Mouse (Mus musculus) heart, embryonic 11.5 days (tissue): ENCODE measurements around the gene Card11. TPM values are rescaled to one million over a fixed set of nuclear protein-coding genes. Genes with fewer than 3 reads are reported as not detected.
A peak's percentile ranks its signal among the peaks of the same experiment; 100 is the strongest.

Source experiments
- ATAC-seq: fragments of 200-750 bp; cut with Nextera tagmentation; replicated peaks from 2 replicates; pipeline ENCODE4 v1.8.0; 2017; ENCODE audit warnings: moderate library complexity; ENCODE audit not compliant: insufficient number of reproducible peaks, low FRiP score, low TSS enrichment
- H3K27ac ChIP-seq: fragments of 300-500 bp; sonication (generic); 2 replicates; pipeline ENCODE4 v1.5.1; 2014; ENCODE audit warnings: mild to moderate bottlenecking, low read depth, low read length
- H3K27me3 ChIP-seq: fragments of 300-500 bp; sonication (generic); 2 replicates; pipeline ENCODE4 v1.6.1; 2014; ENCODE audit warnings: mild to moderate bottlenecking, low read length, mixed read lengths; ENCODE audit not compliant: control insufficient read depth, insufficient read depth
- H3K36me3 ChIP-seq: fragments of 300-500 bp; sonication (generic); 2 replicates; pipeline ENCODE4 v1.6.1; 2014; ENCODE audit warnings: mild to moderate bottlenecking, low read length, moderate library complexity, mixed read lengths; ENCODE audit not compliant: control insufficient read depth, insufficient read depth
- H3K4me1 ChIP-seq: fragments of 300-500 bp; sonication (generic); 2 replicates; pipeline ENCODE4 v1.6.1; 2014; ENCODE audit warnings: low read length; ENCODE audit not compliant: control insufficient read depth, insufficient read depth
- H3K4me2 ChIP-seq: fragments of 300-500 bp; sonication (generic); 2 replicates; pipeline ENCODE4 v1.6.1; 2014; ENCODE audit warnings: mild to moderate bottlenecking, moderate library complexity
- H3K4me3 ChIP-seq: fragments of 300-500 bp; sonication (generic); 2 replicates; pipeline ENCODE4 v1.5.1; 2014; ENCODE audit warnings: low read depth, low read length
- H3K9ac ChIP-seq: fragments of 300-500 bp; sonication (generic); 2 replicates; pipeline ENCODE4 v1.6.1; 2014; ENCODE audit warnings: mild to moderate bottlenecking, low read depth, low read length, moderate library complexity
- H3K9me3 ChIP-seq: fragments of 300-500 bp; sonication (generic); replicated peaks from 2 replicates; pipeline ENCODE4 v1.6.1; 2016; ENCODE audit warnings: low read length; ENCODE audit not compliant: control insufficient read depth
- WGBS: fragments of 180-500 bp; shearing (Covaris S2); extraction: QIAGEN DNeasy Blood & Tissue Kit; methylation state at CpG from one replicate; pipeline ENCODE4 v1.1.7; 2014; ENCODE audit not compliant: insufficient replicate concordance; 5-methylcytosine and 5-hydroxymethylcytosine counted together
- polyA plus RNA-seq: library from polyadenylated mRNA; unstranded; fragments of >200 nt; fragmentation: Nextera tagmentation; extraction: Ambion mirVana; gene quantifications from 2 replicates; pipeline ENCODE4 v1.2.1, GENCODE M21; 2014

The Card11 gene
- polyA plus RNA-seq, 1 experiment from 2014 or later, result 0.06 TPM

GRCm38 (mm10) chr5:140917807-140918206, 82.6 kb downstream of the Card11 start:
- no peak overlapping the region for H3K27ac ChIP-seq
- no peaks in the 10 kb centered on the region for H3K4me1 ChIP-seq
- ATAC-seq, result no peak
- no peak overlapping the region for H3K4me2 ChIP-seq
- WGBS, result 90% methylated on average over 1 of the region's 1 CpGs
- no peak overlapping the region for H3K9ac ChIP-seq
- H3K27me3 ChIP-seq, result no peaks in the 10 kb centered on the region
- no peaks in the 10 kb centered on the region for H3K36me3 ChIP-seq
- H3K9me3 ChIP-seq, result peaks cover 7% of the 10 kb centered on the region
- no peak overlapping the region for H3K4me3 ChIP-seq

- Histone ChIP-seq H3K4me2 (no peak overlapping the region), H3K4me1 (no peaks in the 10 kb centered on the region), H3K9ac (no peak overlapping the region), H3K36me3 (no peaks in the 10 kb centered on the region), H3K27ac (no peak overlapping the region), H3K9me3 (peaks cover 2% of the 10 kb centered on the region; the same call in 1 of the 2 replicates), H3K4me3 (no peak overlapping the region), H3K27me3 (no peaks in the 10 kb centered on the region)
- WGBS, result 85% methylated on average over 5 of the region's 5 CpGs
- no peak for ATAC-seq
Observed at GRCm38 (mm10) chr5:140910841-140911240, 89.5 kb downstream of the Card11 start.

- ATAC-seq, result no peak
- H3K9ac ChIP-seq, result no peak overlapping the region
- no peaks in the 10 kb centered on the region for H3K9me3 ChIP-seq
- H3K4me3 ChIP-seq, result no peak overlapping the region
- no peaks in the 10 kb centered on the region for H3K27me3 ChIP-seq
- no peaks in the 10 kb centered on the region for H3K4me1 ChIP-seq
- WGBS, result 81% methylated on average over 13 of the region's 13 CpGs
- no peak overlapping the region for H3K27ac ChIP-seq
- no peaks in the 10 kb centered on the region for H3K36me3 ChIP-seq
- H3K4me2 ChIP-seq, result no peak overlapping the region
Observed at GRCm38 (mm10) chr5:140900866-140901265, 99.5 kb downstream of the Card11 start.

- H3K4me2 ChIP-seq, result peak overlapping the region; percentile 49
- H3K9me3 ChIP-seq, result no peaks in the 10 kb centered on the region
- no peak overlapping the region for H3K9ac ChIP-seq
- H3K27ac ChIP-seq, result no peak overlapping the region
- H3K4me3 ChIP-seq, result no peak overlapping the region
- H3K36me3 ChIP-seq, result no peaks in the 10 kb centered on the region
- H3K4me1 ChIP-seq, result no peaks in the 10 kb centered on the region
- no peak for ATAC-seq
- WGBS, result 32% methylated on average over 10 of the region's 10 CpGs
- 0 out of 2 replicates have a peak, but pooled peaks cover 3% of the 10 kb centered on the region for H3K27me3 ChIP-seq
Observed at GRCm38 (mm10) chr5:140891080-140891479, 109.3 kb downstream of the Card11 start.

GRCm38 (mm10) chr5:140890050-140890449, 110.3 kb downstream of the Card11 start:
- Histone ChIP-seq H3K4me3 (no peak overlapping the region), H3K4me2 (no peak overlapping the region), H3K27me3 (0 out of 2 replicates have a peak, but pooled peaks cover 3% of the 10 kb centered on the region), H3K9ac (no peak overlapping the region), H3K36me3 (no peaks in the 10 kb centered on the region), H3K27ac (no peak overlapping the region), H3K4me1 (no peaks in the 10 kb centered on the region), H3K9me3 (no peaks in the 10 kb centered on the region)
- ATAC-seq, result no peak; the same call in 1 of the 2 replicates
- 59% methylated on average over 14 of the region's 14 CpGs for WGBS

GRCm38 (mm10) chr5:140889539-140889938, 110.8 kb downstream of the Card11 start:
- Histone ChIP-seq H3K27me3 (0 out of 2 replicates have a peak, but pooled peaks cover 3% of the 10 kb centered on the region), H3K36me3 (no peaks in the 10 kb centered on the region), H3K9me3 (no peaks in the 10 kb centered on the region), H3K4me2 (no peak overlapping the region), H3K4me1 (no peaks in the 10 kb centered on the region), H3K27ac (no peak overlapping the region), H3K4me3 (no peak overlapping the region), H3K9ac (no peak overlapping the region)
- ATAC-seq, result no peak
- WGBS, result 32% methylated on average over 8 of the region's 8 CpGs

GRCm38 (mm10) chr5:140887871-140888270, 112.5 kb downstream of the Card11 start:
- Histone ChIP-seq H3K4me3 (no peak overlapping the region), H3K36me3 (no peaks in the 10 kb centered on the region), H3K27me3 (0 out of 2 replicates have a peak, but pooled peaks cover 3% of the 10 kb centered on the region), H3K9me3 (no peaks in the 10 kb centered on the region), H3K27ac (no peak overlapping the region), H3K4me2 (no peak overlapping the region), H3K4me1 (no peaks in the 10 kb centered on the region), H3K9ac (no peak overlapping the region)
- 55% methylated on average over 8 of the region's 8 CpGs for WGBS
- ATAC-seq, result no peak

- WGBS, result 19% methylated on average over 13 of the region's 13 CpGs
- H3K27ac ChIP-seq, result peak overlapping the region; percentile 46; the same call in 1 of the 2 replicates
- no peaks in the 10 kb centered on the region for H3K27me3 ChIP-seq
- no peaks in the 10 kb centered on the region for H3K36me3 ChIP-seq
- no peak for ATAC-seq
- H3K9me3 ChIP-seq, result no peaks in the 10 kb centered on the region
- H3K9ac ChIP-seq, result no peak overlapping the region
- H3K4me1 ChIP-seq, result no peaks in the 10 kb centered on the region
- H3K4me3 ChIP-seq, result no peak overlapping the region
- peak overlapping the region; percentile 6 for H3K4me2 ChIP-seq
Observed at GRCm38 (mm10) chr5:140884966-140885365, 115.4 kb downstream of the Card11 start.

- Histone ChIP-seq H3K36me3 (no peaks in the 10 kb centered on the region), H3K27me3 (no peaks in the 10 kb centered on the region), H3K4me3 (no peak overlapping the region), H3K4me1 (no peaks in the 10 kb centered on the region), H3K27ac (no peak overlapping the region), H3K9me3 (no peaks in the 10 kb centered on the region; the same call in 1 of the 2 replicates), H3K4me2 (no peak overlapping the region), H3K9ac (no peak overlapping the region)
- WGBS, result 80% methylated on average over 4 of the region's 4 CpGs
- no peak for ATAC-seq
Observed at GRCm38 (mm10) chr5:140882391-140882790, 118.0 kb downstream of the Card11 start.
